Mouse (Mus musculus): ENCODE measurements around the gene Laptm4a. TPM values are rescaled to one million over a fixed set of nuclear protein-coding genes. Genes with fewer than 3 reads are reported as not detected.
"Not testable (repeated sequence)": the region's sequence is repeated elsewhere in the genome, so short reads cannot be mapped to it uniquely, and the experiment has no call there.

Gene Laptm4a
- polyA plus RNA-seq, 1 experiment from 2014 or later, result 312 TPM

DNA sequence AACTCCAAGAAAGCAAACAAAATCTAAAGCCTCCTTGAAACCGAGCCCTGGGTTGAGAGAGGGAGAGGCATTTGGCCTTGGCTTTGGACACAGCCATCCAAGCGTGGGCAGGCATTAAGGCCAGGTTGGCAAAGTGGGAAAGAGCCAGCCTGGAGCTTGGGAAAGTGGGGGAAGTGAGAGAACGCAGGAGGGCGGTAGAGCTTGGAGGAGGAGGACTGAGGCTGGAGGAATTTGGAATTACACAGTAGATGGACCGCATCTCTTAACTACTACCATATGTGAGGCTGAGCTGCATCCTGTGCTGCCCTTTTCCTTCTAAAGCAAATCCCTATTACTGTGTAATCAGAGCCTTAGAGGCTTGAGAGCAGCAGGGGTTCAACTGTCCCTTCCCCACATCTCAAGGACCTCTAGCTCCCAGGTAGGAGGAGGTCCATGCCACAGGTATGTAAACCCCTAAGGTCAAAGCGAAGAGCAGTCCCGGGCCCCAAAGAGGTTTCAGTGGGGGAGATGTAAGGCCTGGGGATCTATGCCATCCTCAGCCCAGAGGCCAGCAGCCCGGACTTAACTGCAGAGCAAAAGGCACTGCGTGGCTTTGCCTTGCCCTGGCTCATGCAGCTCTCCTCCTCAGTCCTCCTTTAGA lies 7.6 kb upstream of the Laptm4a start:
- ATAC-seq (replicated peaks; ENCODE audit: insufficient number of reproducible peaks, insufficient read depth, low FRiP score, low read depth), result no peak
- Histone ChIP-seq H3K4me3 (no peak overlapping the region), H3K4me1 (replicated peaks) (peaks cover 25% of the 10 kb centered on the region), H3K27ac (peak overlapping the region; percentile 64), H3K9me3 (replicated peaks) (no peaks in the 10 kb centered on the region), H3K9ac (no peak overlapping the region), H3K27me3 (no peaks in the 10 kb centered on the region), H3K4me2 (no peak overlapping the region), H3K36me3 (no peaks in the 10 kb centered on the region)
- 66% methylated on average over 9 of the region's 9 CpGs for WGBS

DNA sequence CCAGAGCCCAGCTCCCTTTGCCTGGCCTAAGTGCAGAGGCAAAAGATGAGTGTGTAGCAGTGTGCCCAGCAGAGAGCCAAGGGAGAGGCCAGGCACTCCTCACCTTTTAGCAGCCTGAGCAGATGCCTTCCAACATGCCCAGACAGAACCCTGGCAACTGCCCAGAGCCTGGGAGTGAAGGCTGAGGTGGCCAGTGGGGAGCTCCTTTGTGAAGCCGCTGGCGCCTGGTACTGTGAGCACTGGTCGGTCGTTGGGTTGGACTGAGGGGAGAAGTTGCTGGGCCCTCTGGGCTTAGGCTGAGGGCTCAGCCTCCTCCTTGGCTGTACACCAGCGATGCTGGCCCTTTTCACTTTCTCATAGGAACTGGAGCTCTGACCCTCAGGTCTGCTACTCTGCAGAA lies 5.1 kb upstream of the Laptm4a start:
- no peak for ATAC-seq (replicated peaks; ENCODE audit: insufficient number of reproducible peaks, insufficient read depth, low FRiP score, low read depth)
- H3K9ac ChIP-seq, result no peak overlapping the region
- H3K27ac ChIP-seq, result peak overlapping the region; percentile 57
- H3K36me3 ChIP-seq, result no peaks in the 10 kb centered on the region
- H3K4me1 ChIP-seq (replicated peaks), result peaks cover 31% of the 10 kb centered on the region
- H3K4me3 ChIP-seq, result no peak overlapping the region
- 33% methylated on average over 5 of the region's 5 CpGs for WGBS
- no peaks in the 10 kb centered on the region for H3K9me3 ChIP-seq (replicated peaks)
- H3K4me2 ChIP-seq, result no peak overlapping the region
- H3K27me3 ChIP-seq, result no peaks in the 10 kb centered on the region

DNA sequence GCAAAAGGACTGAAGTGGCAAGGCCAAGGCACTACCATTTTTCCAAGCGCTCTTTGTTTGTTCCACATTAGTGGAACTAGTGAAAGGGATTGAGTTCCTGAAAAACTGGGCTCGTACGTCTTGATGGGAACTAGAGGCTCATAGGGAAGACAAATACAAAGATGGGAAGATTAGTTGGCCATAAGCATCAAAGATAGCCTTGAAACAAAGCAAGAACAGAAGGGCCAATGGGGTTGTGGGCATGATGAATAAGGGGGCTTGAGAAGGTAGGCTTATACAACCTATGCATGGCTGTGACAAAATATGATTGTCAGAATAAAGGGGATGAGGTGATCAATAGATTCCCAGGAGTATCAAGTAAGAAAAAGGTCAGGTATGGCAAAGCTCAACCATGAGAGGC lies 2.2 kb upstream of the Laptm4a start:
- no peak overlapping the region for H3K27ac ChIP-seq
- no peaks in the 10 kb centered on the region for H3K27me3 ChIP-seq
- no peaks in the 10 kb centered on the region for H3K36me3 ChIP-seq
- WGBS, result 93% methylated on average over 3 of the region's 3 CpGs
- H3K4me1 ChIP-seq (replicated peaks), result peaks cover 27% of the 10 kb centered on the region
- no peaks in the 10 kb centered on the region for H3K9me3 ChIP-seq (replicated peaks)
- no peak overlapping the region for H3K9ac ChIP-seq
- no peak overlapping the region for H3K4me3 ChIP-seq
- ATAC-seq (replicated peaks; ENCODE audit: insufficient number of reproducible peaks, insufficient read depth, low FRiP score, low read depth), result no peak
- H3K4me2 ChIP-seq, result no peak overlapping the region

DNA sequence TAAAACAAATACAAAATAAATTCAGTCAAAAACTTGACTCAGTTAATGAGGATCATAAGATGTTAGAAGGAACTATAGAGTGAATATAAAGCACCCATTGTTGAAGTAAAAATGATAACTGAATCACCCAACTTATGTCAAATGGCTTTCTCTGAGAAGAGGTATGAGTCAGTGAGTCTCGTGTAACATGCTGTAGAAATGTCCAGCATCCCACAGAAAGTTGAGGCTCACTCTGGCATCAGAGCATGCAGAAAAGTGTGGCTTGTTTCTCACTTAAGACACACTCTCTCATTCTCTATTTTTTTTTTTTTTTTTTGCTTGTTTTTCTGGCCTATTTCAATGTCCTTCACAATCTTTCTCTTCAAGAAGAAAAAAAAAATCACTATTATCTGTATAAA lies 469 bp upstream of the Laptm4a start:
- Histone ChIP-seq H3K9ac (peak overlapping the region; percentile 69), H3K9me3 (replicated peaks) (no peaks in the 10 kb centered on the region), H3K4me1 (replicated peaks) (peaks cover 40% of the 10 kb centered on the region), H3K27ac (peak overlapping the region; percentile 95), H3K4me2 (peak overlapping the region; percentile 60), H3K4me3 (peak overlapping the region; percentile 62), H3K27me3 (no peaks in the 10 kb centered on the region), H3K36me3 (no peaks in the 10 kb centered on the region)
- ATAC-seq (replicated peaks; ENCODE audit: insufficient number of reproducible peaks, insufficient read depth, low FRiP score, low read depth), result no peak
- WGBS, result 19% methylated on average over 1 of the region's 1 CpGs

DNA sequence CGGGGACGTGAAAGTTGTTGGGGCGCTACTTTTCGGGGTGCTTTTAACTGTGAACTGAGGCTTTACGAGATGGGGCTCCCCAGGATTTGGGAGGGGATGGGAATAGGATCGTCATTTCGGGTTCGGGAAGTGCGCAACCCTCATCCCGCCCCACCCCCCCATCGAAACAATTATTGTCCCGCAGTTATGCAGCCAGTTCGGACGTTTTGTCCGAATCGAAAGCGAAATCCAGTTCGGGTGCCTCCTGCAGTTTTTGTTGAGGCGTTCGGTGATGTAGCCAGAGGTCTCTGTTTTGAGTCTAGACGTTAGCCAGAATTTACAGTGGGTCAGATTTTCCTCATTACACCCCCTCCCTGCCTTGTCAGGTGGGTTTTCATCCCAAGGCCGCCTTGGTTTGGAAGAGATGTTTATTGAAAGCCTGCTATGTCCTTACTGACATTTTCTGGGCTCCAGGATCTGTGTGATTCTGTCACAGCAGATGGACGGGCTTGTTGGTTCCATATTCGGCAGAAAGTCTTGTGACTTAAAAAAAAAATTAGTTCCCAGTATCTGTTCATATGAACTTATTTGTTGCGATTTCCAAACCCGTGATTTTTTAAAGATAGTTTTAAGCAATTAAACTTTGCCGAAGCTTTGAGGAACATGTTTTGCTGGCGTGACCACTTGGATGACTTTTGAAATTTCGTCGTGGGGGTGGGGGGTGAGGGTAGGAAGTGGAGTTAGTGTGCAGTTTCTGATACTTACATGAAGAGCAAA lies 1.1 kb downstream of the Laptm4a start:
- Histone ChIP-seq H3K27me3 (no peaks in the 10 kb centered on the region), H3K9me3 (replicated peaks) (no peaks in the 10 kb centered on the region), H3K27ac (peak overlapping the region; percentile 95), H3K4me2 (peak overlapping the region; percentile 72), H3K9ac (peak overlapping the region; percentile 68), H3K4me1 (replicated peaks) (peaks cover 44% of the 10 kb centered on the region), H3K36me3 (no peaks in the 10 kb centered on the region), H3K4me3 (peak overlapping the region; percentile 62)
- ATAC-seq (replicated peaks; ENCODE audit: insufficient number of reproducible peaks, insufficient read depth, low FRiP score, low read depth), result no peak
- WGBS, result 1% methylated on average over 30 of the region's 30 CpGs

DNA sequence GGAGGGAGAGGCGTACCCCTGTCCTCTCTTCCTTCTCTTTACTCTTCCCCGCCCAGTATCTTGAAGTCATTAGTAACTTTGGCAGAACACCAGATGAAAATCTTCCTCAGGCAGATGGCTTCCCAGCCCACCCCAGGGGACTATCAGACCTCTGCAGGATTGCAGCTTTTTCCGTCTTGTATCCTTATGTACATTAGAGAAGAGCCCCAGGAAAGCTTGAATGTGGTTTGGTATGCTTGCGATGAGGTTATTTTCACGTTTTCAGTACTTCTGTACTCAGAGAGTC lies 1.6 kb downstream of the Laptm4a start:
- H3K36me3 ChIP-seq, result no peaks in the 10 kb centered on the region
- H3K4me1 ChIP-seq (replicated peaks), result peaks cover 50% of the 10 kb centered on the region
- no peaks in the 10 kb centered on the region for H3K9me3 ChIP-seq (replicated peaks)
- ATAC-seq (replicated peaks; ENCODE audit: insufficient number of reproducible peaks, insufficient read depth, low FRiP score, low read depth), result no peak
- H3K4me3 ChIP-seq, result peak overlapping the region; percentile 62
- peak overlapping the region; percentile 72 for H3K4me2 ChIP-seq
- H3K27me3 ChIP-seq, result no peaks in the 10 kb centered on the region
- peak overlapping the region; percentile 95 for H3K27ac ChIP-seq
- WGBS, result 14% methylated on average over 5 of the region's 5 CpGs
- H3K9ac ChIP-seq, result peak overlapping the region; percentile 68

DNA sequence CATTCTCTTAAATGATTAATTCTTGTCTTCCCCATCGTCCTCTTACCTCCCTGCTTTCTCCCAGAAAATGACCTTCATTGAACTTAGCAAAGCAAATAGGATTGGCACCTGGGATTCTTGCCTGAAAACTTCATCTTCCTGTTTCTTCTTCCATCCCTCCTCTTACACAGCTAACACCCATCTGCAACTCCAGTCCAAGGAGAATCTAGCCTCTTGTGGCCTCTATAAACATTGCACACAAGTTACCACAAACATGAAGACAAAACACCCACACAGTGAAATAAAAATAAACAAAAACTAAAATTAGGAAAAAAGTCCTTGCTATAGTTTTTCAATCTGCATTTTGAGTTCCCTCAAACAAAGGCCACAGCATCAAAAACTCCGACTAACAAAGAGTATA lies 2.1 kb downstream of the Laptm4a start:
- no peaks in the 10 kb centered on the region for H3K27me3 ChIP-seq
- no peaks in the 10 kb centered on the region for H3K9me3 ChIP-seq (replicated peaks)
- no peaks in the 10 kb centered on the region for H3K36me3 ChIP-seq
- H3K4me3 ChIP-seq, result peak overlapping the region; percentile 62
- H3K4me1 ChIP-seq (replicated peaks), result peaks cover 53% of the 10 kb centered on the region
- WGBS, result 42% methylated on average over 2 of the region's 2 CpGs
- ATAC-seq (replicated peaks; ENCODE audit: insufficient number of reproducible peaks, insufficient read depth, low FRiP score, low read depth), result no peak
- peak overlapping the region; percentile 68; the same call in 1 of the 2 replicates for H3K9ac ChIP-seq
- H3K4me2 ChIP-seq, result peak overlapping the region; percentile 72
- H3K27ac ChIP-seq, result peak overlapping the region; percentile 95; the same call in 1 of the 2 replicates

DNA sequence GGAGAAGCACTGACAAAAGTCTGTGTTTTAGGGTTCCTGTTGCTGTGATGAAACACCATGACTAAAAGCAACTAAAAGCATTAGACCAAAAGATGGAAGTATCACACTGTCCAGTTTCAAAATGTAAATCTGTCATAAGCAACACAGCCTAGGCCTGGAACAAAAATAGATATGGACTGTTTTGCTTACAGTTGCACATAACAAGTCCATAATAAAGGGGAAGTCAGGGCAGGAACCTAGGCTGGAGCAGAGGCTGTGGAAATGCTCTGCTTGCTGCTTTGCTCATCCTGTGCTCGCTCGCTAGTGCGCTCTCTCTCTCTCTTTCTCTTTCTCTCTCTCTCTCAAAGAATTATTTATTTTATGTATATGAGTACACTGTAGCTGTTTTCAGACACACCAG lies 6.2 kb downstream of the Laptm4a start:
- no peaks in the 10 kb centered on the region for H3K27me3 ChIP-seq
- peaks cover 75% of the 10 kb centered on the region for H3K4me1 ChIP-seq (replicated peaks)
- no peak overlapping the region for H3K4me2 ChIP-seq
- H3K4me3 ChIP-seq, result no peak overlapping the region
- 89% methylated on average over 3 of the region's 3 CpGs for WGBS
- ATAC-seq (replicated peaks; ENCODE audit: insufficient number of reproducible peaks, insufficient read depth, low FRiP score, low read depth), result no peak
- H3K9ac ChIP-seq, result no peak overlapping the region
- no peaks in the 10 kb centered on the region for H3K36me3 ChIP-seq
- H3K27ac ChIP-seq, result no peak overlapping the region
- H3K9me3 ChIP-seq (replicated peaks), result no peaks in the 10 kb centered on the region

DNA sequence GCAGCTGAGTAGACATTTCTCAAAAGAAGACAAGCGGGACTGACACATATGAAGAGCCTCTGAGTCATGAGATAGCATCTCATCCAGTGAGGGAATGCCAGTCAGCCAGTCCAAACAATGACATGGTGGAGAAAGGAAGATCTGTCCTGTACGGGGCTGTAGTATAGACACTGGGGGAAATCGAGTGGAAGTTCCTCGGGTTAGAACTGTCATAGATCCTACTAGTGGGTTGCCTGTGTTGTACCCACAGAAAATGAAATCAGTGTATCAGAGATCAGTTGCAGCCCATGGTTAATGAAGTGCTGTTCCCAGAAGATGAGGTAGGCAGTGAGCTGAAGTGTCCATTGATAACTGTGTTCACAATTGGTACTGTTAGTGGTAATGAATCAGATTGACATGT lies 7.3 kb downstream of the Laptm4a start:
- Histone ChIP-seq H3K4me3 (no peak overlapping the region), H3K4me1 (replicated peaks) (peaks cover 68% of the 10 kb centered on the region), H3K9ac (no peak overlapping the region), H3K9me3 (replicated peaks) (no peaks in the 10 kb centered on the region), H3K36me3 (peaks cover 8% of the 10 kb centered on the region), H3K27me3 (no peaks in the 10 kb centered on the region), H3K27ac (no peak overlapping the region), H3K4me2 (no peak overlapping the region)
- WGBS, result 59% methylated on average over 4 of the region's 4 CpGs
- no peak for ATAC-seq (replicated peaks; ENCODE audit: insufficient number of reproducible peaks, insufficient read depth, low FRiP score, low read depth)

DNA sequence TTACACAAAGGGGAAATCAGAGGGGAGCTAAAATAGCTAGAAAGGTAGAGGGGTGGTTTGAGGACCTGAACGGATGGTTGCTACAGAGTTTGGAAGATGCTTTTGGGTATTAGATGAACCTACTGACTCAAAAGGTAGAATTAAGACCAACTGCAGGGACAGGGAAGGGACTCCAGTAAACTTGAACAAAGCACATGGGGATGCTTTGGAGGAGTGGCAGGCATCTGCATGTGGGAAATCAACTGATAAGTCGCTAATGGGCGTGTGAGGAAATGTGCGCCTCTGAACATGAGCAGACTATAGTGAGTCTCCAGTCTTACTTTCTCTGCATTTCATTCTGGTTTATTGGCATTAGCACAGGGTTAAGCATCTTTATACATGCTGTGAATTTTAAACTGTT lies 9.6 kb downstream of the Laptm4a start:
- peaks cover 65% of the 10 kb centered on the region for H3K4me1 ChIP-seq (replicated peaks)
- H3K27ac ChIP-seq, result no peak overlapping the region
- no peaks in the 10 kb centered on the region for H3K9me3 ChIP-seq (replicated peaks)
- WGBS, result 54% methylated on average over 4 of the region's 4 CpGs
- H3K9ac ChIP-seq, result no peak overlapping the region
- H3K36me3 ChIP-seq, result peaks cover 25% of the 10 kb centered on the region
- no peak for ATAC-seq (replicated peaks; ENCODE audit: insufficient number of reproducible peaks, insufficient read depth, low FRiP score, low read depth)
- no peak overlapping the region for H3K4me3 ChIP-seq
- H3K4me2 ChIP-seq, result no peak overlapping the region
- no peaks in the 10 kb centered on the region for H3K27me3 ChIP-seq

DNA sequence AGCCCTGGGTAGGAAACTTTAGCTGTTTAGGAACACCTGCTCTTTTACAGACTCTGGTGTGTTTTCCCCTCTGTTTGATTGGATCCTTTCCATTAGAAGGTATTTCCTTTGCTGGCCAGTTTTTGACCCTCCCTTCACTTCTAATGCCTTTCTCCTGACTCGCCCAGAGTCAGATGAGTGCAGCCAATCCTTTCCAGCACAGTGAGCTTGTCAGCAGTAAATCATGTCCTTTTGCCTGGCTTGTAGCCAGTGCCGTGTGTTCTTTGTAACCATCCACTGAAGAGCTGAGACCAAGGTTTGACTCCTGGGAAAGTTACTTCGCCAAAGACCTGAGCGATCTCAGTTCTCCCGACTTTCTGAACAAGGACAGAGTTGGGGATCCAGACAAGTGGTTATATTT lies 13.9 kb downstream of the Laptm4a start:
- peaks cover 30% of the 10 kb centered on the region for H3K4me1 ChIP-seq (replicated peaks)
- 53% methylated on average over 5 of the region's 5 CpGs for WGBS
- H3K9ac ChIP-seq, result no peak overlapping the region
- H3K4me2 ChIP-seq, result no peak overlapping the region
- H3K9me3 ChIP-seq (replicated peaks), result no peaks in the 10 kb centered on the region
- no peak overlapping the region for H3K4me3 ChIP-seq
- H3K36me3 ChIP-seq, result peaks cover 58% of the 10 kb centered on the region
- no peaks in the 10 kb centered on the region for H3K27me3 ChIP-seq
- peak overlapping the region; percentile 24; the same call in 1 of the 2 replicates for H3K27ac ChIP-seq
- 0 out of 2 replicates have a peak, but pooled peaks have one; percentile 18 for ATAC-seq (replicated peaks; ENCODE audit: insufficient number of reproducible peaks, insufficient read depth, low FRiP score, low read depth)

DNA sequence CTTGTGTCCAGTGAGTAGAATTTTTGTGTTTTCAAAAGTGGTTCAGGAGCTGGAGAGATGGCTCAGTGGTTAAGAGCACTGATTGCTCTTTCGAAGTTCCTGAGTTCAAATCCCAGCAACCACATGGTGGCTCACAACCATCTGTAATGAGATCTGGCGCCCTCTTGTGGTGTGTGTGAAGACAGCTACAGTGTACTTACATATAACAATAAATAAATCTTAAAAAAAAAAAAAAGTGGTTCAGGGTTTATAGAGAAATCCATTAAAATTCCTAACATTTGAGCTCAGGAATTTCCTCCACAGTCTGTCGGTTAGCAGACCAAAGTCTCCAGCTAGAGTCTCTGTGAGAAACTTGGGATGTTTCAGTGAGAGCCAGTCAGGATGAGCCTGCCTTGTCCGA lies 14.7 kb downstream of the Laptm4a start:
- Histone ChIP-seq H3K36me3 (peaks cover 58% of the 10 kb centered on the region), H3K4me1 (replicated peaks) (peaks cover 22% of the 10 kb centered on the region)
- H3K4me2 ChIP-seq; H3K27me3 ChIP-seq; ATAC-seq (replicated peaks; ENCODE audit: insufficient number of reproducible peaks, insufficient read depth, low FRiP score, low read depth); H3K4me3 ChIP-seq; H3K27ac ChIP-seq; H3K9ac ChIP-seq; H3K9me3 ChIP-seq (replicated peaks): not testable (repeated sequence)
- 70% methylated on average over 4 of the region's 4 CpGs for WGBS

All from heart, embryonic 15.5 days (tissue).